In genomic region chr11:85518025-85518756, GRCm38 (mm10) we compare ENCODE assay signal across 9 mouse cellular contexts.
DNase-seq lines count a peak whose midpoint lies in the region; ATAC-seq lines count a peak whose summit lies in the region.
"Had no signal": no experiment of that assay in that cellular context is flagged by ENCODE, and none has a peak within 500 bp of the region (broad histone marks: within the 10 kb centered on the region; RNA-seq: fewer than 3 reads in every experiment).

No protein-coding gene starts in this region.

- H3K4me1 ChIP-seq in neural tube, embryonic 11.5 days (ENCODE audit: control insufficient read depth, insufficient read depth, low read length): peaks cover under 1% of the 10 kb centered on the region; the same call in 1 of the 2 replicates
- H3K4me1 ChIP-seq in neural tube, embryonic 15.5 days: no peaks in the 10 kb centered on the region

- no peaks in the 10 kb centered on the region for H3K36me3 ChIP-seq in neural tube, embryonic 11.5 days (ENCODE audit: control insufficient read depth, insufficient read depth, low read length)
- H3K36me3 ChIP-seq in neural tube, embryonic 15.5 days: no peaks in the 10 kb centered on the region
- H3K36me3 ChIP-seq: stomach, embryonic 15.5 days had no signal

- no peak overlapping the region for H3K9ac ChIP-seq in neural tube, embryonic 11.5 days (ENCODE audit: low read length)
- no peak overlapping the region for H3K9ac ChIP-seq in neural tube, embryonic 15.5 days (replicated peaks)
- H3K9ac ChIP-seq: stomach, embryonic 15.5 days had no signal

- DNase-seq in gastrocnemius, adult 18-20 months (ENCODE audit: low spot score): peak; percentile 38
- DNase-seq in gastrocnemius, postnatal 14 days: no peak
- DNase-seq in neural tube, embryonic 11.5 days (ENCODE audit: low spot score): peak; percentile 22
- peak; percentile 69 to 79 for DNase-seq in cerebellum, postnatal 10 days
- peak; percentile 25 for DNase-seq in large intestine, adult 2 months (ENCODE audit: low read depth, low spot score)
- peak; percentile 14 for DNase-seq in thymus, postnatal 14 days
- no peak for DNase-seq in right cerebral cortex, postnatal 14 days

- H3K9me3 ChIP-seq in neural tube, embryonic 11.5 days (ENCODE audit: control insufficient read depth, low read length): no peaks in the 10 kb centered on the region
- no peaks in the 10 kb centered on the region for H3K9me3 ChIP-seq in neural tube, embryonic 15.5 days (replicated peaks)
- H3K9me3 ChIP-seq: stomach, embryonic 15.5 days had no signal

- H3K4me2 ChIP-seq in neural tube, embryonic 11.5 days (ENCODE audit: low read depth): no peak overlapping the region
- H3K4me2 ChIP-seq in neural tube, embryonic 15.5 days: no peak overlapping the region
- H3K4me2 ChIP-seq: stomach, embryonic 15.5 days had no signal

- 44% methylated on average over 3 of the region's 3 CpGs for WGBS in neural tube, embryonic 11.5 days
- WGBS in neural tube, embryonic 15.5 days: 52% methylated on average over 3 of the region's 3 CpGs
- 41% methylated on average over 3 of the region's 3 CpGs for WGBS in large intestine, adult 2 months

- intact Hi-C loops in gastrocnemius, postnatal 14 days (cut with DNase I; ENCODE audit: low total_unique reads): loop anchor here (5.0 kb wide), 1 partner anchor 304 kb away; no protein-coding TSS in a partner anchor

- H3K4me3 ChIP-seq in neural tube, embryonic 11.5 days (ENCODE audit: low read depth, low read length): no peak overlapping the region
- H3K4me3 ChIP-seq in neural tube, embryonic 15.5 days (replicated peaks): no peak overlapping the region
- H3K4me3 ChIP-seq: stomach, embryonic 15.5 days had no signal

- no peaks in the 10 kb centered on the region for H3K27me3 ChIP-seq in neural tube, embryonic 11.5 days (ENCODE audit: control insufficient read depth, insufficient read depth, low read length)
- 0 out of 2 replicates have a peak, but pooled peaks cover 6% of the 10 kb centered on the region for H3K27me3 ChIP-seq in neural tube, embryonic 15.5 days (replicated peaks)
- H3K27me3 ChIP-seq: stomach, embryonic 15.5 days had no signal

- no peak overlapping the region for H3K27ac ChIP-seq in neural tube, embryonic 11.5 days (ENCODE audit: low read depth, low read length)
- no peak overlapping the region for H3K27ac ChIP-seq in neural tube, embryonic 15.5 days (replicated peaks)
- H3K27ac ChIP-seq: stomach, embryonic 15.5 days had no signal

- no peak for ATAC-seq in neural tube, embryonic 11.5 days (ENCODE audit: insufficient read depth, low FRiP score, low TSS enrichment)
- ATAC-seq in neural tube, embryonic 15.5 days (ENCODE audit: low FRiP score): no peak

Comparison
In these comparisons a context has a peak if more than half of its experiments do, and no peak if none do; other contexts are left out.
1. DNase-seq: peak in gastrocnemius, adult 18-20 months (single experiment), neural tube, embryonic 11.5 days (single experiment), cerebellum, postnatal 10 days (2 of 2), large intestine, adult 2 months (single experiment) and thymus, postnatal 14 days (single experiment); none in gastrocnemius, postnatal 14 days (single experiment) and right cerebral cortex, postnatal 14 days (single experiment).